Mouse (Mus musculus) erythroblast, embryonic 14.5 days (primary cell): ENCODE data around the gene Gm10721. TPM values are rescaled to one million over a fixed set of nuclear protein-coding genes. Genes with fewer than 3 reads are reported as not detected.
"Not testable (repeated sequence)": the region's sequence is repeated elsewhere in the genome, so short reads cannot be mapped to it uniquely, and the experiment has no call there.

ENCODE experiments used
- H3K27me3 ChIP-seq: 2 replicates; pipeline ENCODE4 v1.6.1; 2012; ENCODE audit warnings: inconsistent platforms; ENCODE audit not compliant: control insufficient read depth
- H3K36me3 ChIP-seq: 2 replicates; pipeline ENCODE4 v1.6.1; 2012; ENCODE audit warnings: mild to moderate bottlenecking, inconsistent platforms; ENCODE audit not compliant: control insufficient read depth
- H3K4me1 ChIP-seq: 2 replicates; pipeline ENCODE4 v1.6.1; 2012; ENCODE audit warnings: inconsistent platforms; ENCODE audit not compliant: control insufficient read depth
- H3K4me3 ChIP-seq: replicated peaks from 2 replicates; pipeline ENCODE3; 2012; ENCODE audit warnings: moderate library complexity, mild to moderate bottlenecking, inconsistent platforms
- H3K9me3 ChIP-seq: 2 replicates; pipeline ENCODE4 v1.6.1; 2012; ENCODE audit warnings: low read length, inconsistent platforms, mixed read lengths; ENCODE audit not compliant: control insufficient read depth
- polyA plus RNA-seq: library from polyadenylated mRNA; stranded (reverse); fragments of >175 nt; gene quantifications from 2 replicates; pipeline ENCODE4 v1.2.3, GENCODE M21; 2012

Gm10721 gene
- polyA plus RNA-seq, 1 experiment = 0.60 TPM

DNA sequence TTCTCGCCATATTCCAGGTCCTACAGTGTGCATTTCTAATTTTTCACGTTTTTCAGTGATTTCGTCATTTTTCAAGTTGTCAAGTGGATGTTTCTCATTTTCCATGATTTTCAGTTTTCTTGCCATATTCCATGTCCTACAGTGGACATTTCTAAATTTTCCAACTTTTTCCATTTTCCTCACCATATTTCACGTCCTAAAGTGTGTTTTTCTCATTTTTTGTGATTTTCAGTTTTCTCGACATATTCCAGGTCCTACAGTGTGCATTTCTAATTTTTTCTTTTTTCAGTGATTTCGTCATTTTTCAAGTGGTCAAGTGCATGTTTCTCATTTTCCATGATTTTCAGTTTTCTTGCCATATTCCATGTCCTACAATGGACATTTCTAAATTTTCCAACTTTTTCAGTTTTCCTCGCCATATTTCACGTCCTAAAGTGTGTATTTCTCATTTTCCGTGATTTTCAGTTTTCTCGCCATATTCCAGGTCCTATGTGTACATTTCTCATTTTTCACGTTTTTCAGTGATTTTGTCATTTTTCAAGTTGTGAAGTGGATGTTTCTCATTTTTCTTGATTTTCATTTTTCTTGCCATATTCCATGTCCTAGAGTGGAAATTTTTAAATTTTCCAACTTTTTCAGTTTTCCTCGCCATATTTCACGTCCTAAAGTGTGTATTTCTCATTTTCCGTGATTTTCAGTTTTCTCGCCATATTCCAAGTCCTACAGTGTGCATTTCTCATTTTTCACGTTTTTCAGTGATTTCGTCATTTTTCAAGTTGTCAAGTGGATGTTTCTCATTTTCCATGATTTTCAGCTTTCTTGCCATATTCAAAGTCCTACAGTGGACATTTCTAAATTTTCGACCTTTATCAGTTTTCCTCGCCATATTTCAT is 7.1 kb downstream of the Gm10721 start:
- not testable (repeated sequence) for H3K9me3 ChIP-seq, H3K27me3 ChIP-seq, H3K4me1 ChIP-seq, H3K4me3 ChIP-seq, H3K36me3 ChIP-seq

DNA sequence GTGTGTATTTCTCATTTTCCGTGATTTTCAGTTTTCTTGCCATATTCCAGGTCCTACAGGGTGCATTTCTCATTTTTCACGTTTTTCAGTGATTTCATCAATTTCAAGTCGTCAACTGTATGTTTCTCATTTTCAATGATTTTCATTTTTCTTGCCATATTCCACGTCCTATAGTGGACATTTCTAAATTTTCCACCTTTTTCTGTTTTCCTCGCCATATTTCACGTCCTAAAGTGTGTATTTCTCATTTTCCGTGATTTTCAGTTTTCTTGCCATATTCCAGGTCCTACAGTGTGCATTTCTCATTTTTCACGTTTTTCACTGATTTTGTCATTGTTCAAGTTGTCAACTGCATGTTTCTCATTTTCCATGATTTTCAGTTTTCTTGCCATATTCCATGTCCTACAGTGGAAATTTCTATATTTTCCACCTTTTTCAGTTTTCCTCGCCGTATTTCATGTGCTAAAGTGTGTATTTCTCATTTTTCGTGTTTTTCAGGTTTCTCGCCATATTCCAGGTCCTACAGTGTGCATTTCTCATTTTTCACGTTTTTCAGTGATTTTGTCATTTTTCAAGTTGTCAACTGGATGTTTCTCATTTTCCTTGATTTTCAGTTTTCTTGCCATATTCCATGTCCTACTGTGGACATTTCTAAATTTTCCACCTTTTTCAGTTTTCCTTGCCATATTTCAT is 9.5 kb downstream of the Gm10721 start:
- not testable (repeated sequence) for H3K9me3 ChIP-seq, H3K36me3 ChIP-seq, H3K27me3 ChIP-seq

GRCm38 (mm10) chr9:3023312-3023984 is 10.5 kb downstream of the Gm10721 start, which contains the start of gene Gm10718:
Gene Gm10718, plus strand, starts transcription at chr9:3023547.
- not testable (repeated sequence) for H3K27me3 ChIP-seq, H3K36me3 ChIP-seq, H3K9me3 ChIP-seq

More for the DNA sequence above, 9.5 kb downstream of the Gm10721 start:
- H3K4me1 ChIP-seq, H3K4me3 ChIP-seq: not testable (repeated sequence)

DNA sequence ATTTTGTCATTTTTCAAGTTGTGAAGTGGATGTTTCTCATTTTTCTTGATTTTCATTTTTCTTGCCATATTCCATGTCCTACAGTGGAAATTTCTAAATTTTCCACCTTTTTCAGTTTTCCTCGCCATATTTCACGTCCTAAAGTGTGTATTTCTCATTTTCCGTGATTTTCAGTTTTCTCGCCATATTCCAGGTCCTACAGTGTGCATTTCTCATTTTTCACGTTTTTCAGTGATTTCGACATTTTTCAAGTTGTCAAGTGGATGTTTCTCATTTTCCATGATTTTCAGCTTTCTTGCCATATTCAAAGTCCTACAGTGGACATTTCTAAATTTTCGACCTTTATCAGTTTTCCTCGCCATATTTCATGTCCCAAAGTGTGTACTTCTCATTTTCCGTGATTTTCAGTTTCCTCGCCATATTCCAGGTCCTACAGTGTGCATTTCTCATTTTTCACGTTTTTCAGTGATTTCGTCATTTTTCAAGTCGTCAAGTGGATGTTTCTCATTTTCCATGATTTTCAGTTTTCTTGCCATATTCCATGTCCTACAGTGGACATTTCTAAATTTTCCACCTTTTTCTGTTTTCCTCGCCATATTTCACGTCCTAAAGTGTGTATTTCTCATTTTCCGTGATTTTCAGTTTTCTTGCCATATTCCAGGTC is 11.2 kb downstream of the Gm10721 start:
- not testable (repeated sequence) for H3K9me3 ChIP-seq, H3K36me3 ChIP-seq, H3K4me3 ChIP-seq, H3K27me3 ChIP-seq, H3K4me1 ChIP-seq

More at GRCm38 (mm10) chr9:3023312-3023984, 10.5 kb downstream of the Gm10721 start, which contains the start of gene Gm10718:
- H3K4me3 ChIP-seq, H3K4me1 ChIP-seq: not testable (repeated sequence)

GRCm38 (mm10) chr9:3024912-3025467 is 12.1 kb downstream of the Gm10721 start, which contains the start of gene Gm10717:
Gene Gm10717, plus strand, starts transcription at chr9:3025417.
- not testable (repeated sequence) for H3K4me1 ChIP-seq, H3K4me3 ChIP-seq, H3K9me3 ChIP-seq, H3K36me3 ChIP-seq, H3K27me3 ChIP-seq

- H3K27me3 ChIP-seq, H3K4me3 ChIP-seq, H3K36me3 ChIP-seq, H3K9me3 ChIP-seq, H3K4me1 ChIP-seq: not testable (repeated sequence)
Observed at GRCm38 (mm10) chr9:3025653-3026052, 12.7 kb downstream of the Gm10721 start.

GRCm38 (mm10) chr9:3026136-3026535 is 13.2 kb downstream of the Gm10721 start:
- H3K9me3 ChIP-seq, H3K4me1 ChIP-seq, H3K36me3 ChIP-seq, H3K4me3 ChIP-seq, H3K27me3 ChIP-seq: not testable (repeated sequence)

- H3K4me1 ChIP-seq, H3K9me3 ChIP-seq, H3K27me3 ChIP-seq, H3K4me3 ChIP-seq, H3K36me3 ChIP-seq: not testable (repeated sequence)
Observed at GRCm38 (mm10) chr9:3026741-3027140, 13.8 kb downstream of the Gm10721 start.

GRCm38 (mm10) chr9:3027200-3027599 is 14.3 kb downstream of the Gm10721 start:
- H3K27me3 ChIP-seq, H3K36me3 ChIP-seq, H3K4me3 ChIP-seq, H3K9me3 ChIP-seq, H3K4me1 ChIP-seq: not testable (repeated sequence)

DNA sequence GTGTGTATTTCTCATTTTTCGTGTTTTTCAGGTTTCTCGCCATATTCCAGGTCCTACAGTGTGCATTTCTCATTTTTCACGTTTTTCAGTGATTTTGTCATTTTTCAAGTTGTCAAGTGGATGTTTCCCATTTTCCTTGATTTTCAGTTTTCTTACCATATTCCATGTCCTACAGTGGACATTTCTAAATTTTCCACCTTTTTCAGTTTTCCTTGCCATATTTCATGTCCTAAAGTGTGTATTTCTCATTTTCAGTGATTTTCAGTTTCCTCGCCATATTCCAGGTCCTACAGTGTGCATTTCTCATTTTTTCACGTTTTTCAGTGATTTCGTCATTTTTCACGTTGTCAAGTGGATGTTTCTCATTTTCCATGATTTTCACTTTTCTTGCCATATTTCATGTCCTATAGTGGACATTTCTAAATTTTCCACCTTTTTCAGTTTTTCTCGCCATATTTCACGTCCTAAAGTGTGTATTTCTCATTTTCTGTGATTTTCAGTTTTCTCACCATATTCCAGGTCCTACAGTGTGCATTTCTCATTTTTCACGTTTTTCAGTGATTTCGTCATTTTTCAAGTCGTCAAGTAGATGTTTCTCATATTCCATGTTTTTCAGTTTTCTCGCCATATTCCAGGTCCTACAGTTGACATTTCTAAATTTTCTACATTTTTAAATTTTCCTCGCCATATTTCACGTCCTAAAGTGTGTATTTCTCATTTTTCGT is 16.5 kb downstream of the Gm10721 start:
- not testable (repeated sequence) for H3K27me3 ChIP-seq, H3K4me1 ChIP-seq, H3K36me3 ChIP-seq, H3K9me3 ChIP-seq, H3K4me3 ChIP-seq

- not testable (repeated sequence) for H3K4me1 ChIP-seq, H3K9me3 ChIP-seq, H3K27me3 ChIP-seq, H3K4me3 ChIP-seq, H3K36me3 ChIP-seq
Observed at GRCm38 (mm10) chr9:3030677-3031318, 17.9 kb downstream of the Gm10721 start.

DNA sequence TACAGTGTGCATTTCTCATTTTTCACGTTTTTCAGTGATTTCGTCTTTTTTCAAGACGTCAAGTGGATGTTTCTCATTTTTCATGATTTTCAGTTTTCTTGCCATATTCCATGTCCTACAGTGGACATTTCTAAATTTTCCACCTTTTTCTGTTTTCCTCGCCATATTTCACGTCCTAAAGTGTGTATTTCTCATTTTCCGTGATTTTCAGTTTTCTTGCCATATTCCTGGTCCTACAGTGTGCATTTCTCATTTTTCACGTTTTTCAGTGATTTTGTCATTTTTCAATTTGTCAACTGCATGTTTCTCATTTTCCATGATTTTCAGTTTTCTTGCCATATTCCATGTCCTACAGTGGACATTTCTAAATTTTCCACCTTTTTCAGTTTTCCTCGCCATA is 21.4 kb downstream of the Gm10721 start, which contains the start of gene Gm17535:
TSS of gene Gm17535 (plus strand) at position 301 of the 400 bp plus-strand sequence.
- not testable (repeated sequence) for H3K4me3 ChIP-seq, H3K27me3 ChIP-seq, H3K4me1 ChIP-seq, H3K36me3 ChIP-seq, H3K9me3 ChIP-seq

DNA sequence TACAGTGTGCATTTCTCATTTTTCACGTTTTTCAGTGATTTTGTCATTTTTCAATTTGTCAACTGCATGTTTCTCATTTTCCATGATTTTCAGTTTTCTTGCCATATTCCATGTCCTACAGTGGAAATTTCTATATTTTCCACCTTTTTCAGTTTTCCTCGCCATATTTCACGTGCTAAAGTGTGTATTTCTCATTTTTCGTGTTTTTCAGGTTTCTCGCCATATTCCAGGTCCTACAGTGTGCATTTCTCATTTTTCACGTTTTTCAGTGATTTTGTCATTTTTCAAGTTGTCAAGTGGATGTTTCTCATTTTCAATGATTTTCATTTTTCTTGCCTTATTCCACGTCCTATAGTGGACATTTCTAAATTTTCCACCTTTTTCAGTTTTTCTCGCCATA is 23.6 kb downstream of the Gm10721 start, which contains the start of gene Gm10715:
TSS of gene Gm10715 (plus strand) at position 301 of the 400 bp plus-strand sequence.
- not testable (repeated sequence) for H3K4me1 ChIP-seq, H3K36me3 ChIP-seq, H3K4me3 ChIP-seq, H3K9me3 ChIP-seq, H3K27me3 ChIP-seq
